Mouse (Mus musculus): ENCODE data around the gene Psmg1. TPM values are rescaled to one million over a fixed set of nuclear protein-coding genes. Genes with fewer than 3 reads are reported as not detected.
A peak's percentile ranks its signal among the peaks of the same experiment; 100 is the strongest.

Gene Psmg1
- polyA plus RNA-seq, 3 experiments from 2014 or later = 20.2 to 27.5 (median 25.2) TPM

- ATAC-seq = no peak
Observed at GRCm38 (mm10) chr16:95958080-95958479, 32.7 kb downstream of the Psmg1 start.

GRCm38 (mm10) chr16:95956618-95957017 lies 34.1 kb downstream of the Psmg1 start:
- ATAC-seq = no peak

GRCm38 (mm10) chr16:95955716-95956346 lies 34.9 kb downstream of the Psmg1 start:
- no peak for ATAC-seq

GRCm38 (mm10) chr16:95954341-95954740 lies 36.4 kb downstream of the Psmg1 start:
- no peak for ATAC-seq

- no peak for ATAC-seq
Observed at GRCm38 (mm10) chr16:95953159-95953650, 37.6 kb downstream of the Psmg1 start.

- no peak for ATAC-seq
Observed at GRCm38 (mm10) chr16:95951471-95951870, 39.3 kb downstream of the Psmg1 start.

- ATAC-seq = peak; percentile 73
Observed at GRCm38 (mm10) chr16:95945389-95946311, 45.1 kb downstream of the Psmg1 start.

- no peak for ATAC-seq
Observed at GRCm38 (mm10) chr16:95943186-95943585, 47.6 kb downstream of the Psmg1 start.

GRCm38 (mm10) chr16:95941575-95941974 lies 49.2 kb downstream of the Psmg1 start:
- no peak for ATAC-seq

- ATAC-seq = no peak
Observed at GRCm38 (mm10) chr16:95935495-95935961, 55.2 kb downstream of the Psmg1 start.

GRCm38 (mm10) chr16:95932860-95933259 lies 57.9 kb downstream of the Psmg1 start:
- ATAC-seq = no peak

GRCm38 (mm10) chr16:95931509-95931908 lies 59.3 kb downstream of the Psmg1 start:
- no peak for ATAC-seq

Other genes starting within 250 kb of the Psmg1 start
- 10 to 100 TPM; 26.9 to 55.5 (median 47.3) TPM for gene Brwd1, start 91.6 kb upstream of the Psmg1 start, polyA plus RNA-seq (2017; shearing (Covaris generic))
- 10 to 100 TPM; 57.3 to 89.3 (median 57.4) TPM for gene Hmgn1, start 136.8 kb upstream of the Psmg1 start, polyA plus RNA-seq (2017; shearing (Covaris generic))
- 10 to 100 TPM; 11.3 to 23.6 (median 18.2) TPM for gene Wrb, start 154.4 kb upstream of the Psmg1 start, polyA plus RNA-seq (2017; shearing (Covaris generic))
- gene Lca5l, start 201.3 kb upstream of the Psmg1 start, polyA plus RNA-seq (2017; shearing (Covaris generic)) = not detected
- not detected for gene Sh3bgr, start 209.5 kb upstream of the Psmg1 start, polyA plus RNA-seq (2017; shearing (Covaris generic))
- 1 to 10 TPM in 2 of 3 experiments, under 1 TPM in 1; 0.65 to 5.3 (median 3.9) TPM for gene B3galt5, start 244.8 kb upstream of the Psmg1 start, polyA plus RNA-seq (2017; shearing (Covaris generic))

Data from inflammation-experienced regulatory T-cells, adult 6 months (primary cell).